Comparison of ENCODE assay signal across 8 mouse cellular contexts in genomic region chr2:116735702-116736101, GRCm38 (mm10).
A peak's percentile ranks its signal among the peaks of the same experiment; 100 is the strongest.
DNase-seq lines count a peak whose midpoint lies in the region; ATAC-seq lines count a peak whose summit lies in the region.

No protein-coding gene starts in this region.

- H3K36me3 ChIP-seq in intestine, embryonic 15.5 days, result no peaks in the 10 kb centered on the region

- WGBS in intestine, embryonic 15.5 days, result 25% methylated on average over 3 of the region's 3 CpGs

- no peaks in the 10 kb centered on the region for H3K9me3 ChIP-seq in intestine, embryonic 15.5 days

- H3K9ac ChIP-seq in intestine, embryonic 15.5 days, result no peak overlapping the region

- H3K4me1 ChIP-seq in intestine, embryonic 15.5 days (replicated peaks), result no peaks in the 10 kb centered on the region

- H3K27ac ChIP-seq in intestine, embryonic 15.5 days, result no peak overlapping the region

- no peak overlapping the region for H3K4me2 ChIP-seq in intestine, embryonic 15.5 days (replicated peaks)

- 0 out of 2 replicates have a peak, but pooled peaks have one; percentile 25 for ATAC-seq in common myeloid progenitor, adult 5-6 weeks (replicated peaks; ENCODE audit: low read depth, poor library complexity, severe bottlenecking)
- ATAC-seq in intestine, embryonic 15.5 days, result peak; percentile 43; the same call in 1 of the 2 replicates
- no peak for ATAC-seq in activated CD4-positive, CD25-positive, alpha-beta regulatory T cell, adult 4 months

- no peak overlapping the region for H3K4me3 ChIP-seq in intestine, embryonic 15.5 days (replicated peaks)

- H3K27me3 ChIP-seq in intestine, embryonic 15.5 days (replicated peaks), result no peaks in the 10 kb centered on the region

- DNase-seq in right cerebral cortex, adult 18-20 months, result peak; percentile 11
- DNase-seq in right cerebral cortex, postnatal 36 days (ENCODE audit: low spot score in 2 of 2), result no peak
- peak; percentile 46 for DNase-seq in gastrocnemius, postnatal 25 days
- DNase-seq in lung, adult 18-20 months, result peak; percentile 10 to 11
- DNase-seq in retina, embryonic 14.5 days (ENCODE audit: low spot score), result peak; percentile 58

Comparison
In these comparisons a context has a peak if more than half of its experiments do, and no peak if none do; other contexts are left out.
1. DNase-seq: peak in right cerebral cortex, adult 18-20 months (single experiment), gastrocnemius, postnatal 25 days (single experiment), lung, adult 18-20 months (2 of 2) and retina, embryonic 14.5 days (single experiment); none in right cerebral cortex, postnatal 36 days (0 of 2).